Mouse (Mus musculus): ENCODE results near the gene Zfp286. TPM values are rescaled to one million over a fixed set of nuclear protein-coding genes. Genes with fewer than 3 reads are reported as not detected.
A peak's percentile ranks its signal among the peaks of the same experiment; 100 is the strongest.

Zfp286 gene
- polyA plus RNA-seq, 1 experiment from 2014 or later = 31.0 TPM

- peak; percentile 74 for ATAC-seq (replicated peaks; ENCODE audit: low FRiP score)
- WGBS = 3% methylated on average over 27 of the region's 27 CpGs
- H3K27me3 ChIP-seq (ENCODE audit: control insufficient read depth, insufficient read depth, low read length) = no peaks in the 10 kb centered on the region
These were observed 43.2 kb downstream of the Zfp286 start for GRCm38 (mm10) chr11:62746001-62746533.

GRCm38 (mm10) chr11:62744103-62744502, 45.2 kb downstream of the Zfp286 start:
- ATAC-seq (replicated peaks; ENCODE audit: low FRiP score) (no peak), DNase-seq (ENCODE audit: low spot score) (peak; percentile 82)
- Histone ChIP-seq H3K27ac (ENCODE audit: low read depth, low read length) (no peak overlapping the region), H3K9me3 (ENCODE audit: control insufficient read depth, low read length) (no peaks in the 10 kb centered on the region), H3K4me2 (ENCODE audit: low read depth, low read length, severe bottlenecking) (no peak overlapping the region), H3K4me3 (ENCODE audit: low read depth, low read length) (no peak overlapping the region), H3K9ac (ENCODE audit: low read length) (no peak overlapping the region), H3K4me1 (replicated peaks; ENCODE audit: control insufficient read depth, insufficient read depth, low read length) (no peaks in the 10 kb centered on the region), H3K27me3 (ENCODE audit: control insufficient read depth, insufficient read depth, low read length) (no peaks in the 10 kb centered on the region), H3K36me3 (ENCODE audit: control insufficient read depth, insufficient read depth, low read length) (no peaks in the 10 kb centered on the region)
- 49% methylated on average over 5 of the region's 5 CpGs for WGBS

More at GRCm38 (mm10) chr11:62746001-62746533, 43.2 kb downstream of the Zfp286 start:
- Histone ChIP-seq H3K4me3 (ENCODE audit: low read depth, low read length) (peak overlapping the region; percentile 30), H3K9ac (ENCODE audit: low read length) (peak overlapping the region; percentile 18; the same call in 1 of the 2 replicates), H3K36me3 (ENCODE audit: control insufficient read depth, insufficient read depth, low read length) (no peaks in the 10 kb centered on the region), H3K4me2 (ENCODE audit: low read depth, low read length, severe bottlenecking) (peak overlapping the region; percentile 61), H3K9me3 (ENCODE audit: control insufficient read depth, low read length) (no peaks in the 10 kb centered on the region), H3K27ac (ENCODE audit: low read depth, low read length) (no peak overlapping the region), H3K4me1 (replicated peaks; ENCODE audit: control insufficient read depth, insufficient read depth, low read length) (no peaks in the 10 kb centered on the region)
- DNase-seq (ENCODE audit: low spot score) = peak; percentile 84

DNA sequence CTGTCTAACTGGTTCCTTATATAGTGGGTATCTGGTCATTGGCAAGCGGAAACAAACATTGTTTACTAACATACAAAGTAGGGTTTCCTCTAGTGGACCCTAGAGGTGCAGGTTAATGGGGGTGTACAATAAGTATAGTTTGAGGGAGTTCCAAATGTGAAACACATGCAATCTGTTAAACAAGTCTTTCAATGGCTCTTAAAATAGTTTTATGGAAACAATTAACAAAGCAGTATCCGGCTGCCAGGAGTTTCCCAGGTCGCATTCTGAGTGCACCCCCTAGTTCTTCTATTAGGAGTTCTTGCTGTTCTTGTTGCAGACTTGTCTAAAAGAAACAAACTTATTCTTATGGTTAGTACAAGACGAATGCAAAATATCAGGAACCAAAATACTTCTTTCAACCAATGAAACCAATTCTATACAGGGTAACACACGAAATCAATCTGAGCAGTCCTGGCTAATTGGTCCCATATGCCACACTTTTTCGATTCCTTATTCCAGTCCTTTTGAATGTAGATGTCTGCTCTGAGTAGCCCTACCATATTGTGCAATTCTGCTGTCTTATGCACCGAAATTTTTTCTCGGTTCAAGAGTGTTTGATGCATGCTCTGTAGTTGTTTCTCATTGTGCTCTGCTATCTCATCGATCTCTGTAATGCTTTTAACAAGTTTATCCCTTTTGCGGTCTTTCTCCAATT, 46.9 kb downstream of the Zfp286 start:
- no peak for ATAC-seq (replicated peaks; ENCODE audit: low FRiP score)
- 73% methylated on average over 10 of the region's 10 CpGs for WGBS
- Histone ChIP-seq H3K9ac (ENCODE audit: low read length) (no peak overlapping the region), H3K36me3 (ENCODE audit: control insufficient read depth, insufficient read depth, low read length) (no peaks in the 10 kb centered on the region), H3K4me1 (replicated peaks; ENCODE audit: control insufficient read depth, insufficient read depth, low read length) (no peaks in the 10 kb centered on the region), H3K4me2 (ENCODE audit: low read depth, low read length, severe bottlenecking) (no peak overlapping the region), H3K9me3 (ENCODE audit: control insufficient read depth, low read length) (no peaks in the 10 kb centered on the region), H3K27ac (ENCODE audit: low read depth, low read length) (no peak overlapping the region), H3K27me3 (ENCODE audit: control insufficient read depth, insufficient read depth, low read length) (no peaks in the 10 kb centered on the region), H3K4me3 (ENCODE audit: low read depth, low read length) (no peak overlapping the region)
- no peak for DNase-seq (ENCODE audit: low spot score)

GRCm38 (mm10) chr11:62741186-62741585, 48.1 kb downstream of the Zfp286 start:
- Histone ChIP-seq H3K4me1 (replicated peaks; ENCODE audit: control insufficient read depth, insufficient read depth, low read length) (no peaks in the 10 kb centered on the region), H3K4me2 (ENCODE audit: low read depth, low read length, severe bottlenecking) (no peak overlapping the region), H3K4me3 (ENCODE audit: low read depth, low read length) (no peak overlapping the region), H3K9me3 (ENCODE audit: control insufficient read depth, low read length) (no peaks in the 10 kb centered on the region), H3K27me3 (ENCODE audit: control insufficient read depth, insufficient read depth, low read length) (no peaks in the 10 kb centered on the region), H3K36me3 (ENCODE audit: control insufficient read depth, insufficient read depth, low read length) (no peaks in the 10 kb centered on the region), H3K27ac (ENCODE audit: low read depth, low read length) (no peak overlapping the region), H3K9ac (ENCODE audit: low read length) (no peak overlapping the region)
- DNase-seq (ENCODE audit: low spot score) (no peak), ATAC-seq (replicated peaks; ENCODE audit: low FRiP score) (no peak)
- 96% methylated on average over 2 of the region's 2 CpGs for WGBS

GRCm38 (mm10) chr11:62732665-62733064, 56.6 kb downstream of the Zfp286 start:
- Histone ChIP-seq H3K27ac (ENCODE audit: low read depth, low read length) (no peak overlapping the region), H3K9me3 (ENCODE audit: control insufficient read depth, low read length) (no peaks in the 10 kb centered on the region), H3K4me1 (replicated peaks; ENCODE audit: control insufficient read depth, insufficient read depth, low read length) (peaks cover 7% of the 10 kb centered on the region; the same call in 1 of the 2 replicates), H3K4me3 (ENCODE audit: low read depth, low read length) (no peak overlapping the region), H3K4me2 (ENCODE audit: low read depth, low read length, severe bottlenecking) (no peak overlapping the region), H3K36me3 (ENCODE audit: control insufficient read depth, insufficient read depth, low read length) (no peaks in the 10 kb centered on the region; the same call in 1 of the 2 replicates), H3K27me3 (ENCODE audit: control insufficient read depth, insufficient read depth, low read length) (no peaks in the 10 kb centered on the region), H3K9ac (ENCODE audit: low read length) (no peak overlapping the region)
- DNase-seq (ENCODE audit: low spot score) (no peak), ATAC-seq (replicated peaks; ENCODE audit: low FRiP score) (no peak)
- 88% methylated on average over 3 of the region's 3 CpGs for WGBS

GRCm38 (mm10) chr11:62732022-62732387, 57.3 kb downstream of the Zfp286 start:
- peak overlapping the region; percentile 86 for H3K9ac ChIP-seq (ENCODE audit: low read length)
- H3K9me3 ChIP-seq (ENCODE audit: control insufficient read depth, low read length) = no peaks in the 10 kb centered on the region
- peak overlapping the region; percentile 74 for H3K4me3 ChIP-seq (ENCODE audit: low read depth, low read length)
- H3K36me3 ChIP-seq (ENCODE audit: control insufficient read depth, insufficient read depth, low read length) = peaks cover 2% of the 10 kb centered on the region; the same call in 1 of the 2 replicates
- H3K27me3 ChIP-seq (ENCODE audit: control insufficient read depth, insufficient read depth, low read length) = no peaks in the 10 kb centered on the region
- ATAC-seq (replicated peaks; ENCODE audit: low FRiP score) (no peak), DNase-seq (ENCODE audit: low spot score) (no peak)
- 8% methylated on average over 5 of the region's 5 CpGs for WGBS
- H3K4me2 ChIP-seq (ENCODE audit: low read depth, low read length, severe bottlenecking) = peak overlapping the region; percentile 62
- peak overlapping the region; percentile 84; the same call in 1 of the 2 replicates for H3K27ac ChIP-seq (ENCODE audit: low read depth, low read length)
- H3K4me1 ChIP-seq (replicated peaks; ENCODE audit: control insufficient read depth, insufficient read depth, low read length) = peaks cover 7% of the 10 kb centered on the region; the same call in 1 of the 2 replicates

- under 1% methylated on average over 48 of the region's 48 CpGs for WGBS
- peaks cover 2% of the 10 kb centered on the region; the same call in 1 of the 2 replicates for H3K36me3 ChIP-seq (ENCODE audit: control insufficient read depth, insufficient read depth, low read length)
- DNase-seq (ENCODE audit: low spot score) (peak; percentile 95), ATAC-seq (replicated peaks; ENCODE audit: low FRiP score) (peak; percentile 99)
- no peaks in the 10 kb centered on the region for H3K27me3 ChIP-seq (ENCODE audit: control insufficient read depth, insufficient read depth, low read length)
- peak within 1 kb of the TSS; percentile 62 for H3K4me2 ChIP-seq (ENCODE audit: low read depth, low read length, severe bottlenecking)
- peak within 1 kb of the TSS; percentile 74 for H3K4me3 ChIP-seq (ENCODE audit: low read depth, low read length)
- H3K9me3 ChIP-seq (ENCODE audit: control insufficient read depth, low read length) = no peaks in the 10 kb centered on the region
- peak within 1 kb of the TSS; percentile 84 for H3K27ac ChIP-seq (ENCODE audit: low read depth, low read length)
- H3K4me1 ChIP-seq (replicated peaks; ENCODE audit: control insufficient read depth, insufficient read depth, low read length) = peaks cover 7% of the 10 kb centered on the region; the same call in 1 of the 2 replicates
- H3K9ac ChIP-seq (ENCODE audit: low read length) = peak within 1 kb of the TSS; percentile 86
These were observed 57.8 kb downstream of the Zfp286 start, which contains the start of gene Zfp287 for GRCm38 (mm10) chr11:62731311-62732021. Gene Zfp287, minus strand, starts transcription at chr11:62731905.

DNA sequence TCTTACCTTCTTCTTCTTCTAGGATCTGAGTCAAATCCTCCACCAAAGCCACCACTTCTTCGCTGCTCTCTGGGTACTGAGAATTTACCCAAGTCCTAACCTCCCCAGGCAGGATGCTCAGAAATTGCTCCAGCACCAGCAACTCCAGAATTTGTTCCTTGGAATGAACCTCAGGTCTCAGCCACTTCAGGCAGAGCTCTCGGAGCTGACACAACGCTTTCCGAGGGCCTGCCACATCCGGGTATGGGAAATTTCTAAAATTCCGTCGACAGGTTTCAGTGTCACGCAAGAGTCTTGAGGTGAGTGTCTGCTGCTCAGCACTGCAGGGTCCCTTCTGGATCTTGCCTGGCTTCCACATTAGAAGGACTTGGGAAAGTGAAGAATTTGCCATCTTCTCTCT, 61.0 kb downstream of the Zfp286 start:
- DNase-seq (ENCODE audit: low spot score) (no peak), ATAC-seq (replicated peaks; ENCODE audit: low FRiP score) (no peak)
- no peak overlapping the region for H3K4me2 ChIP-seq (ENCODE audit: low read depth, low read length, severe bottlenecking)
- no peak overlapping the region for H3K4me3 ChIP-seq (ENCODE audit: low read depth, low read length)
- no peak overlapping the region for H3K27ac ChIP-seq (ENCODE audit: low read depth, low read length)
- peaks cover 7% of the 10 kb centered on the region; the same call in 1 of the 2 replicates for H3K4me1 ChIP-seq (replicated peaks; ENCODE audit: control insufficient read depth, insufficient read depth, low read length)
- no peaks in the 10 kb centered on the region for H3K27me3 ChIP-seq (ENCODE audit: control insufficient read depth, insufficient read depth, low read length)
- H3K9ac ChIP-seq (ENCODE audit: low read length) = no peak overlapping the region
- peaks cover 6% of the 10 kb centered on the region; the same call in 1 of the 2 replicates for H3K36me3 ChIP-seq (ENCODE audit: control insufficient read depth, insufficient read depth, low read length)
- no peaks in the 10 kb centered on the region for H3K9me3 ChIP-seq (ENCODE audit: control insufficient read depth, low read length)
- whole genome bisulfite sequencing = 92% methylated on average over 8 of the region's 8 CpGs
